Mouse (Mus musculus) MEL (cell line): ENCODE data around the gene Susd6. TPM values are rescaled to one million over a fixed set of nuclear protein-coding genes. Genes with fewer than 3 reads are reported as not detected.

Experiments
- DNase-seq: peaks from one replicate; pipeline ENCODE4 v3.0.0; 2011; ENCODE audit warnings: low read depth, low spot score
- H3K27ac ChIP-seq: 2 replicates; pipeline ENCODE4 v1.5.1; 2012; ENCODE audit warnings: low read depth, mild to moderate bottlenecking, control low read depth, low read length, moderate library complexity; ENCODE audit not compliant: control insufficient read depth
- H3K27me3 ChIP-seq, 2 experiments: fragments of 150-350 bp in 1 of 2; sonication (generic) in 1 of 2; 2 replicates each; pipeline ENCODE4 v1.6.1; 2012; ENCODE audit warnings: low read length in 2 of 2, mild to moderate bottlenecking in 2 of 2, improper control_type of control experiment in 1 of 2, moderate library complexity in 1 of 2; ENCODE audit not compliant: insufficient read depth in 2 of 2, control insufficient read depth in 1 of 2
- H3K36me3 ChIP-seq, 2 experiments: 2 replicates each; pipeline ENCODE4 v1.6.1; 2012 to 2014; ENCODE audit warnings: low read length in 2 of 2, improper control_type of control experiment in 1 of 2, inconsistent platforms in 1 of 2, mild to moderate bottlenecking in 1 of 2; ENCODE audit not compliant: insufficient read depth in 2 of 2, control insufficient read depth in 1 of 2
- H3K4me1 ChIP-seq, 2 experiments: fragments of 150-350 bp in 1 of 2; sonication (generic) in 1 of 2; 2 replicates each; pipeline ENCODE4 v1.6.1; 2012; ENCODE audit warnings: low read length in 2 of 2, improper control_type of control experiment in 1 of 2, mild to moderate bottlenecking in 1 of 2; ENCODE audit not compliant: insufficient read depth in 2 of 2, control insufficient read depth in 1 of 2
- H3K4me3 ChIP-seq, 2 experiments: fragments of 150-350 bp in 1 of 2; sonication (generic) in 1 of 2; 2 replicates each; pipeline ENCODE4 v1.5.1; 2012; ENCODE audit warnings: low read depth in 2 of 2, low read length in 2 of 2, mild to moderate bottlenecking in 2 of 2, moderate library complexity in 2 of 2, control low read depth in 1 of 2, improper control_type of control experiment in 1 of 2; ENCODE audit not compliant: control insufficient read depth in 1 of 2, insufficient read depth in 1 of 2
- H3K79me2 ChIP-seq: 2 replicates; pipeline ENCODE4 v1.6.1; 2012; ENCODE audit warnings: mild to moderate bottlenecking, low read length, moderate library complexity; ENCODE audit not compliant: control insufficient read depth, poor library complexity, insufficient read depth
- H3K9ac ChIP-seq: 2 replicates; pipeline ENCODE4 v1.6.1; 2012; ENCODE audit warnings: low read depth, mild to moderate bottlenecking, control low read depth, low read length, moderate library complexity; ENCODE audit not compliant: control insufficient read depth, poor library complexity, severe bottlenecking
- H3K9me3 ChIP-seq: fragments of 150-350 bp; sonication (generic); replicated peaks from 2 replicates; pipeline ENCODE4 v1.6.1; 2012; ENCODE audit warnings: mild to moderate bottlenecking, low read length, improper control_type of control experiment, moderate library complexity; ENCODE audit not compliant: insufficient read depth
- CHD1 ChIP-seq: IDR thresholded peaks from 2 replicates; pipeline ENCODE4 v1.6.1; 2012; ENCODE audit warnings: low read depth, mild to moderate bottlenecking, inconsistent platforms, low read length, improper control_type of control experiment
- CHD2 ChIP-seq: IDR thresholded peaks from 2 replicates; pipeline ENCODE4 v1.6.1; 2011; ENCODE audit warnings: low read length, improper control_type of control experiment
- E2F4 ChIP-seq: IDR thresholded peaks from 2 replicates; pipeline ENCODE4 v1.6.1; 2011; ENCODE audit warnings: low read depth, low read length, improper control_type of control experiment, borderline replicate concordance
- EP300 ChIP-seq, 2 experiments: IDR thresholded peaks; 2 replicates each; pipeline ENCODE4 v1.6.1; 2011; ENCODE audit warnings: improper control_type of control experiment in 2 of 2, low read length in 2 of 2, low read depth in 1 of 2, mild to moderate bottlenecking in 1 of 2
- ETS1 ChIP-seq: IDR thresholded peaks from 2 replicates; pipeline ENCODE4 v1.6.1; 2012; ENCODE audit warnings: low read depth, mild to moderate bottlenecking, inconsistent platforms, low read length, improper control_type of control experiment, moderate library complexity
- GATA1 ChIP-seq: IDR thresholded peaks from 2 replicates; pipeline ENCODE4 v1.6.1; 2011; ENCODE audit warnings: low read depth, low read length, improper control_type of control experiment
- HCFC1 ChIP-seq: IDR thresholded peaks from 2 replicates; pipeline ENCODE4 v1.6.1; 2012; ENCODE audit warnings: low read depth, mild to moderate bottlenecking, inconsistent platforms, low read length, improper control_type of control experiment, moderate library complexity
- JUND ChIP-seq: IDR thresholded peaks from 2 replicates; pipeline ENCODE4 v1.6.1; 2011; ENCODE audit warnings: low read depth, mild to moderate bottlenecking, improper control_type of control experiment, low read length
- MAFK ChIP-seq: IDR thresholded peaks from 2 replicates; pipeline ENCODE4 v1.6.1; 2011; ENCODE audit warnings: low read depth, mild to moderate bottlenecking, low read length, improper control_type of control experiment, borderline replicate concordance
- MAX ChIP-seq: IDR thresholded peaks from 2 replicates; pipeline ENCODE4 v1.6.1; 2011; ENCODE audit warnings: low read length, improper control_type of control experiment
- MEF2A ChIP-seq: IDR thresholded peaks from 2 replicates; pipeline ENCODE4 v1.6.1; 2014; ENCODE audit warnings: low read depth, mild to moderate bottlenecking, inconsistent platforms, low read length, improper control_type of control experiment; ENCODE audit not compliant: poor library complexity, insufficient replicate concordance, severe bottlenecking; ENCODE audit errors: extremely low read depth
- MYC ChIP-seq: IDR thresholded peaks from 2 replicates; pipeline ENCODE4 v1.6.1; 2011; ENCODE audit warnings: low read depth, mild to moderate bottlenecking, low read length, improper control_type of control experiment, moderate library complexity
- NRF1 ChIP-seq: IDR thresholded peaks from 2 replicates; pipeline ENCODE4 v1.6.1; 2014; ENCODE audit warnings: low read depth, mild to moderate bottlenecking, inconsistent platforms, low read length, improper control_type of control experiment, moderate library complexity; ENCODE audit not compliant: poor library complexity, insufficient read depth, severe bottlenecking
- POLR2A ChIP-seq, 2 experiments: IDR thresholded peaks; 2 replicates each; pipeline ENCODE4 v1.6.1; 2011 to 2012; ENCODE audit warnings: low read length in 2 of 2, mild to moderate bottlenecking in 2 of 2, control low read depth in 1 of 2, improper control_type of control experiment in 1 of 2, low read depth in 1 of 2, moderate library complexity in 1 of 2; ENCODE audit not compliant: control insufficient read depth in 1 of 2, insufficient read depth in 1 of 2, poor library complexity in 1 of 2
- POLR2AphosphoS2 ChIP-seq: IDR thresholded peaks from 2 replicates; pipeline ENCODE4 v1.6.1; 2011; ENCODE audit warnings: low read length, improper control_type of control experiment
- POLR2AphosphoS5 ChIP-seq: IDR thresholded peaks from 2 replicates; pipeline ENCODE4 v1.6.1; 2012; ENCODE audit warnings: low read depth, borderline replicate concordance, mild to moderate bottlenecking, inconsistent platforms, low read length, moderate library complexity, mixed read lengths
- RAD21 ChIP-seq: IDR thresholded peaks from 2 replicates; pipeline ENCODE4 v1.6.1; 2011; ENCODE audit warnings: mild to moderate bottlenecking, low read depth, low read length, improper control_type of control experiment
- SIN3A ChIP-seq: IDR thresholded peaks from 2 replicates; pipeline ENCODE4 v1.6.1; 2012; ENCODE audit warnings: low read length, improper control_type of control experiment, inconsistent platforms
- TBP ChIP-seq: IDR thresholded peaks from 2 replicates; pipeline ENCODE4 v1.8.0; 2011; ENCODE audit warnings: low read depth, low read length, improper control_type of control experiment
- USF1 ChIP-seq: IDR thresholded peaks from 2 replicates; pipeline ENCODE4 v1.6.1; 2014; ENCODE audit warnings: low read depth, mild to moderate bottlenecking, inconsistent platforms, low read length, improper control_type of control experiment, moderate library complexity
- ZKSCAN1 ChIP-seq: IDR thresholded peaks from 2 replicates; pipeline ENCODE4 v1.6.1; 2012; ENCODE audit warnings: low read depth, mild to moderate bottlenecking, inconsistent platforms, low read length, improper control_type of control experiment, moderate library complexity
- ZMIZ1 ChIP-seq: IDR thresholded peaks from 2 replicates; pipeline ENCODE4 v1.6.1; 2012; ENCODE audit warnings: low read depth, mild to moderate bottlenecking, inconsistent platforms, low read length, improper control_type of control experiment, moderate library complexity
- ZNF384 ChIP-seq: IDR thresholded peaks from 2 replicates; pipeline ENCODE4 v1.6.1; 2012; ENCODE audit warnings: low read depth, mild to moderate bottlenecking, inconsistent platforms, low read length, improper control_type of control experiment
- polyA plus RNA-seq, 2 experiments: library from polyadenylated mRNA; stranded (reverse) in 1 of 2; unstranded in 1 of 2; fragments of >175 nt in 1 of 2; fragments of >200 nt in 1 of 2; gene quantifications; 2 replicates each; pipeline versions ENCODE4 v1.2.1 to v1.2.4; 2012; ENCODE audit warnings: low replicate concordance in 2 of 2, low read depth in 1 of 2; ENCODE audit not compliant: insufficient read length in 2 of 2, insufficient read depth in 1 of 2, missing spikeins in 1 of 2
- total RNA-seq: library from RNA; depleted of rRNA; stranded (reverse); fragments of 300-350 nt; gene quantifications from 2 replicates; pipeline ENCODE4 v1.2.3, GENCODE M21; 2012

Susd6 gene
- total and polyA plus RNA-seq, 3 experiments = 12.2 to 22.4 TPM; not detected in 1

- Histone ChIP-seq H3K4me3 (no peak overlapping the region), H3K27ac (no peak overlapping the region), H3K27me3 (no peaks in the 10 kb centered on the region), H3K9me3 (no peaks in the 10 kb centered on the region), H3K36me3 (no peaks in the 10 kb centered on the region), H3K4me1 (no peaks in the 10 kb centered on the region), H3K79me2 (no peaks in the 10 kb centered on the region), H3K9ac (no peak overlapping the region)
- TF ChIP-seq NRF1 = no peak
- no peak for TF ChIP-seq MAX
- TF ChIP-seq CHD1 = no peak
- no peak for TF ChIP-seq E2F4
- TF ChIP-seq POLR2AphosphoS5 = no peak
- TF ChIP-seq ZMIZ1 = no peak
- no peak for TF ChIP-seq GATA1
- DNase-seq = no peak
Observed at GRCm38 (mm10) chr12:80885301-80886288, 95.3 kb downstream of the Susd6 start.

GRCm38 (mm10) chr12:80887036-80887435 lies 96.7 kb downstream of the Susd6 start:
- no peak overlapping the region for H3K9ac ChIP-seq
- H3K4me1 ChIP-seq = no peaks in the 10 kb centered on the region
- no peaks in the 10 kb centered on the region for H3K27me3 ChIP-seq
- no peak overlapping the region for H3K4me3 ChIP-seq
- TF ChIP-seq HCFC1 (no peak), USF1 (no peak), JUND (no peak), GATA1 (no peak), MAFK (no peak), ZKSCAN1 (no peak), EP300 (IDR thresholded peaks at IDR 0.05; ENCODE audit: low read depth in 1 of 2, low read length in 2 of 2) (no peak), TBP (no peak), MAX (no peak), CHD2 (no peak), MEF2A (no peak), RAD21 (no peak), MYC (no peak), E2F4 (no peak), POLR2A (IDR thresholded peaks at IDR 0.05; ENCODE audit: control insufficient read depth in 1 of 2, insufficient read depth in 1 of 2, low read depth in 1 of 2, low read length in 2 of 2, poor library complexity in 1 of 2) (no peak), CHD1 (no peak), POLR2AphosphoS2 (no peak), SIN3A (no peak), ZNF384 (no peak), ETS1 (no peak)
- H3K36me3 ChIP-seq = no peaks in the 10 kb centered on the region
- H3K79me2 ChIP-seq = no peaks in the 10 kb centered on the region
- no peak for DNase-seq
- no peaks in the 10 kb centered on the region for H3K9me3 ChIP-seq
- H3K27ac ChIP-seq = no peak overlapping the region
